Mouse (Mus musculus) kidney, embryonic 16.5 days (tissue): ENCODE data around the gene Cep63. TPM values are rescaled to one million over a fixed set of nuclear protein-coding genes. Genes with fewer than 3 reads are reported as not detected.
A peak's percentile ranks its signal among the peaks of the same experiment; 100 is the strongest.

Experiments used
- ATAC-seq: fragments of 200-750 bp; cut with Nextera tagmentation; 2 replicates; pipeline ENCODE4 v1.8.0; 2017; ENCODE audit warnings: moderate TSS enrichment; ENCODE audit not compliant: low FRiP score, low TSS enrichment
- H3K27ac ChIP-seq: fragments of 300-500 bp; sonication (generic); 2 replicates; pipeline ENCODE4 v1.5.1; 2014; ENCODE audit warnings: low read length
- H3K27me3 ChIP-seq: fragments of 300-500 bp; sonication (generic); 2 replicates; pipeline ENCODE4 v1.6.1; 2014; ENCODE audit warnings: low read length, control low read depth, mixed read lengths; ENCODE audit not compliant: insufficient read depth
- H3K36me3 ChIP-seq: fragments of 300-500 bp; sonication (generic); 2 replicates; pipeline ENCODE4 v1.6.1; 2014; ENCODE audit warnings: low read length, control low read depth, mixed read lengths; ENCODE audit not compliant: insufficient read depth
- H3K4me1 ChIP-seq: fragments of 300-500 bp; sonication (generic); 2 replicates; pipeline ENCODE4 v1.6.1; 2014; ENCODE audit warnings: low read length, control low read depth, mixed read lengths; ENCODE audit not compliant: insufficient read depth
- H3K4me2 ChIP-seq: fragments of 300-500 bp; sonication (generic); replicated peaks from 2 replicates; pipeline ENCODE4 v1.6.1; 2014; ENCODE audit warnings: low read depth, low read length
- H3K4me3 ChIP-seq: fragments of 300-500 bp; sonication (generic); 2 replicates; pipeline ENCODE4 v1.5.1; 2014; ENCODE audit warnings: mild to moderate bottlenecking, low read length
- H3K9ac ChIP-seq: fragments of 300-500 bp; sonication (generic); replicated peaks from 2 replicates; pipeline ENCODE4 v1.6.1; 2014; ENCODE audit warnings: low read length
- H3K9me3 ChIP-seq: fragments of 300-500 bp; sonication (generic); 2 replicates; pipeline ENCODE4 v1.6.1; 2016; ENCODE audit warnings: low read length, control low read depth
- WGBS: fragments of 180-500 bp; shearing (Covaris S2); extraction: QIAGEN DNeasy Blood & Tissue Kit; methylation state at CpG from one replicate; pipeline ENCODE4 v1.1.7; 2014; 5-methylcytosine and 5-hydroxymethylcytosine counted together
- polyA plus RNA-seq: library from polyadenylated mRNA; unstranded; fragments of >200 nt; fragmentation: Nextera tagmentation; extraction: Ambion mirVana; gene quantifications from 2 replicates; pipeline ENCODE4 v1.2.1, GENCODE M21; 2015

Cep63 gene
- polyA plus RNA-seq, 1 experiment from 2014 or later = 56.5 TPM

DNA sequence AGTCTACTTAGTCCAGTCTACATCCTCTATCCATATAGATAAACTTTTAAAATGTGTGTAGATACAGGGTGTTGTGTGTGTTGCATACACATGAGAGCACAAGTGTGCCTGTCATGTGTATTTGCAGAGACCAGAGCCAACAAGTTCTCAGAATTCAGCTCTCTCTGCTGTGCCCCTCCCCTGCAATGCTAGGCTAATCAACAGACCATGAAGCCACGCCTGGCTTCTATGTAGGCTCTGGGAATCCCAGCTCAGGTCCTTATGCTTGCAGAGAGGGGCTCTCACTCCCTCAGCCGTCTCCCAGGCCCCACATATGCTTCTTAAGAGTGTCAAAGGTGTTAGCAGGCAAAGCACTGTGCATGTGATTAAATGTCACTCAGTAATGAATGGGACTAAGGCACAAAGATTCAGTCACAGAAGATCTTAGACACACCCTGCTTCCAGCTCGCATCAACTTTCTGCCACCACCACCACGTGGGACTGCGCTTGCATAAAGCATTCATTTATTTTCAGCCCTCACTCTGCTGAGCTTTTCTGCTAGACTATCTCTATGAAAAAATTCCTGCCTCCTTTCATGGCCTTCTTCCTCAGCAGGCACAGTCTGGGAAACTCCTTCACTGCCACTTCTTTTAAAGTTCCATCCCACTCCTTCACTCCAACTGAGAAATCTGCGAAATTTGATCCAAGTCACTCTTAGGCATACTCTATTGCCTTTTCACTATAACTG lies 31.5 kb downstream of the Cep63 start:
- no peaks in the 10 kb centered on the region for H3K27me3 ChIP-seq
- H3K27ac ChIP-seq = peak overlapping the region; percentile 48; the same call in 1 of the 2 replicates
- no peak overlapping the region for H3K4me2 ChIP-seq
- no peak overlapping the region for H3K4me3 ChIP-seq
- peak; percentile 91 for ATAC-seq
- H3K36me3 ChIP-seq = peaks cover 13% of the 10 kb centered on the region
- no peaks in the 10 kb centered on the region for H3K9me3 ChIP-seq
- H3K9ac ChIP-seq = no peak overlapping the region
- 52% methylated on average over 6 of the region's 6 CpGs for WGBS
- H3K4me1 ChIP-seq = peaks cover 12% of the 10 kb centered on the region; the same call in 1 of the 2 replicates

- no peaks in the 10 kb centered on the region for H3K4me1 ChIP-seq
- H3K27me3 ChIP-seq = no peaks in the 10 kb centered on the region
- no peaks in the 10 kb centered on the region for H3K9me3 ChIP-seq
- no peak overlapping the region for H3K27ac ChIP-seq
- H3K36me3 ChIP-seq = peaks cover 36% of the 10 kb centered on the region
- H3K4me3 ChIP-seq = no peak overlapping the region
- 82% methylated on average over 5 of the region's 5 CpGs for WGBS
- no peak overlapping the region for H3K4me2 ChIP-seq
- ATAC-seq = no peak
- H3K9ac ChIP-seq = no peak overlapping the region
Observed at GRCm38 (mm10) chr9:102587347-102587746, 39.0 kb downstream of the Cep63 start.

- peaks cover 27% of the 10 kb centered on the region for H3K36me3 ChIP-seq
- H3K4me2 ChIP-seq = no peak overlapping the region
- H3K9ac ChIP-seq = no peak overlapping the region
- ATAC-seq = no peak
- H3K27me3 ChIP-seq = no peaks in the 10 kb centered on the region
- WGBS = 85% methylated on average over 12 of the region's 12 CpGs
- H3K9me3 ChIP-seq = peaks cover 1% of the 10 kb centered on the region; the same call in 1 of the 2 replicates
- H3K4me3 ChIP-seq = no peak overlapping the region
- H3K4me1 ChIP-seq = no peaks in the 10 kb centered on the region
- no peak overlapping the region for H3K27ac ChIP-seq
Observed at GRCm38 (mm10) chr9:102581921-102582469, 44.3 kb downstream of the Cep63 start.

DNA sequence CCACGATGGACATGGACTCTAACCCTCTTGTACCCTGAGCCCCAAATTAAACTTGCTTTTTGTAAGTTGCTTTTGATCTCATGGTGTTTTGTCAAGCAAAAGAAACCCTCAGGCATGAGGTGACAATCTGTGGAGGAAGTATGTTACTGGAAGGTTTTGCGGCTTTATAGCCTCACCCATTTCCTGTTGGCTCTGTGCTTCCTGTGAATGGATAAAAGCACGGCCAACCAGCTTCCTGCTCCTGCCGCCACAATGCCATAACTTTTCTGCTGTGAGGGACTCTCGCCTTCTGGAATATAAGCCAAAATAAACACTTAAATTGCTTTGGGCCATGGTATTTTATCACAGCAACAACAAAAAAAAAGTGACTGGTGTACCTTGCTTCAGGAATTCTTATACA lies 48.9 kb downstream of the Cep63 start:
- peaks cover 2% of the 10 kb centered on the region; the same call in 1 of the 2 replicates for H3K4me1 ChIP-seq
- no peaks in the 10 kb centered on the region for H3K27me3 ChIP-seq
- no peak overlapping the region for H3K9ac ChIP-seq
- no peak overlapping the region for H3K4me3 ChIP-seq
- H3K4me2 ChIP-seq = no peak overlapping the region
- no peak for ATAC-seq
- H3K27ac ChIP-seq = no peak overlapping the region
- WGBS = 34% methylated on average over 5 of the region's 5 CpGs
- no peaks in the 10 kb centered on the region for H3K36me3 ChIP-seq
- peaks cover 4% of the 10 kb centered on the region; the same call in 1 of the 2 replicates for H3K9me3 ChIP-seq

DNA sequence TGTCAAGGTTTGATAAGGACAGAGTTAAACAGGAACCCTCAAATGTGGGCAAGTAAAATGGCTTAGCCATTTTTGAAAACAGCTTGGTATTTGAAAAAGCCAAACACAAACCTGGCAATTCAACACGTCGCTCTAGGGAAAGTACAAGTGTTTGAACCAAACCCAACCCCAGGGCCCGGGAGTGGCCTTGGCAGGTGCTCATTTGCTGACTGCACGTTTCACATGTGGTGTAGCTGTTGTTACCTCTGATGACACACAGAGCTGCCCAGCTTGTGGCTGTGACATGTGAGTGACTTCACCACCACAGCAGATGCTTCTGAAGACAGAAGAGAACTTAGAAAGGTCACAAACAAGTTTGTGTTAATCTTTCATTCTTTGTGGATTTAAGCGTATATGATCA lies 53.4 kb downstream of the Cep63 start:
- no peaks in the 10 kb centered on the region for H3K36me3 ChIP-seq
- no peak for ATAC-seq
- no peak overlapping the region for H3K27ac ChIP-seq
- WGBS = 74% methylated on average over 5 of the region's 5 CpGs
- H3K4me3 ChIP-seq = no peak overlapping the region
- H3K27me3 ChIP-seq = no peaks in the 10 kb centered on the region
- H3K4me2 ChIP-seq = no peak overlapping the region
- peaks cover 2% of the 10 kb centered on the region; the same call in 1 of the 2 replicates for H3K4me1 ChIP-seq
- no peak overlapping the region for H3K9ac ChIP-seq
- peaks cover 4% of the 10 kb centered on the region; the same call in 1 of the 2 replicates for H3K9me3 ChIP-seq

DNA sequence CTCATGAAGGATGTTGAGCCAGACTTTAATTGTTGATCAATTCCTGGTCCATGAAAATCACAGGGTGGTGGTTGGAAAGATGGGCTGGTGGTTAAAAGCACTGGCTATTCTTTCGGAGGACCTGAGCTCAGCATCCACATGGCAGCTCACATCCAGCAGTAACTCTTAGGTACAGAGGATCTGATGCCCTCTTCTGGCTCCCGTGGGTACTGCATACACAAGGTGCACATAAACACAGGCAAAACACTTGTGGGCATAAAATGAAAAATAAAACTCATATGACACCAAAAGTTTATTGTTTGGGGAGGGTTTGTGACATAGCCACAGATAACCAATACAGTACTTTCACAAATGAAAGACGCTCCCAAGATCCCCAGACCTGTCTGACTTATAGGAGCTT lies 67.9 kb downstream of the Cep63 start:
- H3K4me2 ChIP-seq = no peak overlapping the region
- H3K4me1 ChIP-seq = peaks cover 5% of the 10 kb centered on the region; the same call in 1 of the 2 replicates
- H3K9me3 ChIP-seq = peaks cover 7% of the 10 kb centered on the region; the same call in 1 of the 2 replicates
- H3K9ac ChIP-seq = no peak overlapping the region
- WGBS = 93% methylated on average over 3 of the region's 3 CpGs
- no peaks in the 10 kb centered on the region for H3K27me3 ChIP-seq
- no peak overlapping the region for H3K27ac ChIP-seq
- H3K36me3 ChIP-seq = no peaks in the 10 kb centered on the region
- no peak for ATAC-seq
- no peak overlapping the region for H3K4me3 ChIP-seq

GRCm38 (mm10) chr9:102553781-102554180 lies 72.6 kb downstream of the Cep63 start:
- Histone ChIP-seq H3K4me3 (no peak overlapping the region), H3K27ac (no peak overlapping the region), H3K4me1 (peaks cover 5% of the 10 kb centered on the region; the same call in 1 of the 2 replicates), H3K36me3 (no peaks in the 10 kb centered on the region), H3K9ac (no peak overlapping the region), H3K9me3 (peaks cover 6% of the 10 kb centered on the region; the same call in 1 of the 2 replicates), H3K4me2 (no peak overlapping the region), H3K27me3 (no peaks in the 10 kb centered on the region)
- WGBS = 77% methylated on average over 3 of the region's 3 CpGs
- ATAC-seq = no peak

DNA sequence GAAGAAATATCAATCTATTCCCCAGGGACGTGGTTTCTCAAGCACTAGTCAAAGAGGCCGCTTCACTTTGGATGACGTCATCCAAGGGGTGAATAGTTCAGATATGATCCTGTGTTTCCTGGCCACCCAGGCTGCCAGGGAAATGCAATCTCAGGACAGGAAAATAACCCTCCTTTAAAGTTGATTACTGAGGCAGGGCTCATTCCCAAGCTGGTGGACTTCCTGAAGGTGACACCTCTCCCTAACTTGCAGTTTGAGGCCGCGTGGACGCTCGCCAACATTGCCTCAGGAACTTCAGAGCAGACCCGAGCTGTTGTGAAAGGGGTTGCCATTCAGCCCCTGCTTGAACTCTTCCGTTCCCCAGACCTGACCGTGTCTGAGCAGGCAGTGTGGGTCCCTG lies 74.6 kb downstream of the Cep63 start:
- Histone ChIP-seq H3K4me2 (no peak overlapping the region), H3K9me3 (no peaks in the 10 kb centered on the region), H3K27me3 (peaks cover 14% of the 10 kb centered on the region), H3K4me1 (peaks cover 5% of the 10 kb centered on the region; the same call in 1 of the 2 replicates), H3K4me3 (no peak overlapping the region), H3K27ac (no peak overlapping the region), H3K36me3 (no peaks in the 10 kb centered on the region), H3K9ac (no peak overlapping the region)
- 0 out of 2 replicates have a peak, but pooled peaks have one; percentile 22 for ATAC-seq
- WGBS = 43% methylated on average over 10 of the region's 10 CpGs

DNA sequence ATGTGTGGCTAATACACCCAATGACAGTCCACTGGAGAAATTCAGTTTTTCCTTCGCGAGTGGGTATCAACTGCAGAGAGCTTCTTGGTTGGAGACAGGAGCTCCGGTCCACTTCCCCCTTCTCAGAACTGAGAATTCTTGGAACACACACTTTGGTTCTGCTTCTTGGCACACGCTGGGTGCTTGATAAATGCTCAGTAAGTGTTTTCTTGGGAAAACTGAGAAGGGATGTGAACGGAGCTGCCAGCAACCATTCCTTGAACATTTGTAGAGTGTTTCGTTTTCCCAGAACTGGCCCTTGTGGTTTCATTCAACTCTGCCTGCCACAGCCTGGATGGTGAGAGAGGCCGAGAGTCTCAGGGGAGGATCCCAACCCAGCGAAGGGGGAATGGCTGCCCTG lies 77.1 kb downstream of the Cep63 start:
- Histone ChIP-seq H3K4me3 (no peak overlapping the region), H3K27me3 (peaks cover 31% of the 10 kb centered on the region), H3K27ac (no peak overlapping the region), H3K9me3 (no peaks in the 10 kb centered on the region), H3K4me2 (no peak overlapping the region), H3K9ac (no peak overlapping the region), H3K36me3 (no peaks in the 10 kb centered on the region), H3K4me1 (peaks cover 16% of the 10 kb centered on the region)
- no peak for ATAC-seq
- WGBS = 72% methylated on average over 8 of the region's 8 CpGs

- no peak overlapping the region for H3K4me2 ChIP-seq
- WGBS = 72% methylated on average over 7 of the region's 7 CpGs
- peaks cover 44% of the 10 kb centered on the region for H3K27me3 ChIP-seq
- no peaks in the 10 kb centered on the region for H3K36me3 ChIP-seq
- ATAC-seq = no peak
- H3K4me1 ChIP-seq = peaks cover 17% of the 10 kb centered on the region
- no peaks in the 10 kb centered on the region for H3K9me3 ChIP-seq
- no peak overlapping the region for H3K27ac ChIP-seq
- H3K4me3 ChIP-seq = no peak overlapping the region
- no peak overlapping the region for H3K9ac ChIP-seq
Observed at GRCm38 (mm10) chr9:102547028-102547354, 79.3 kb downstream of the Cep63 start.
